Mouse (Mus musculus): ENCODE results near the gene Abcc6. TPM values are rescaled to one million over a fixed set of nuclear protein-coding genes. Genes with fewer than 3 reads are reported as not detected.
A peak's percentile ranks its signal among the peaks of the same experiment; 100 is the strongest.

Gene Abcc6
- polyA plus RNA-seq, 1 experiment from 2014 or later: 3.3 TPM

- WGBS: under 1% methylated on average over 37 of the region's 37 CpGs
- Histone ChIP-seq H3K4me1 (replicated peaks) (peaks cover 45% of the 10 kb centered on the region), H3K9me3 (no peaks in the 10 kb centered on the region), H3K4me3 (replicated peaks) (peak overlapping the region; percentile 38), H3K9ac (0 out of 2 replicates have a peak overlapping the region, but pooled peaks have one; percentile 15), H3K36me3 (no peaks in the 10 kb centered on the region), H3K27ac (peak overlapping the region; percentile 91), H3K4me2 (replicated peaks) (peak overlapping the region; percentile 59), H3K27me3 (replicated peaks) (no peaks in the 10 kb centered on the region)
- peak; percentile 92 for ATAC-seq
These were observed 107.0 kb downstream of the Abcc6 start for GRCm38 (mm10) chr7:45922928-45923761.

- Histone ChIP-seq H3K4me2 (replicated peaks) (peak overlapping the region; percentile 59; the same call in 1 of the 2 replicates), H3K27me3 (replicated peaks) (no peaks in the 10 kb centered on the region), H3K9ac (no peak overlapping the region), H3K4me1 (replicated peaks) (peaks cover 55% of the 10 kb centered on the region), H3K36me3 (no peaks in the 10 kb centered on the region; the same call in 1 of the 2 replicates), H3K27ac (peak overlapping the region; percentile 91), H3K9me3 (no peaks in the 10 kb centered on the region), H3K4me3 (replicated peaks) (no peak overlapping the region)
- no peak for ATAC-seq
- WGBS: 81% methylated on average over 12 of the region's 12 CpGs
These were observed 108.0 kb downstream of the Abcc6 start for GRCm38 (mm10) chr7:45921950-45922600.

GRCm38 (mm10) chr7:45921242-45921621 is 108.9 kb downstream of the Abcc6 start, which contains the start of gene Emp3:
Gene Emp3 (minus strand): TSS chr7:45921404.
- no peaks in the 10 kb centered on the region for H3K27me3 ChIP-seq (replicated peaks)
- 13% methylated on average over 9 of the region's 9 CpGs for WGBS
- peaks cover 62% of the 10 kb centered on the region for H3K4me1 ChIP-seq (replicated peaks)
- peak within 1 kb of the TSS; percentile 91 for H3K27ac ChIP-seq
- no peaks in the 10 kb centered on the region; the same call in 1 of the 2 replicates for H3K36me3 ChIP-seq
- H3K9me3 ChIP-seq: no peaks in the 10 kb centered on the region
- no peak for ATAC-seq
- peak within 1 kb of the TSS; percentile 40 for H3K4me3 ChIP-seq (replicated peaks)
- peak within 1 kb of the TSS; percentile 77 for H3K4me2 ChIP-seq (replicated peaks)
- H3K9ac ChIP-seq: peak within 1 kb of the TSS; percentile 59

- no peak for ATAC-seq
These were observed 109.4 kb downstream of the Abcc6 start for GRCm38 (mm10) chr7:45920583-45921241.

GRCm38 (mm10) chr7:45919761-45920160 is 110.3 kb downstream of the Abcc6 start:
- ATAC-seq: no peak
- peak overlapping the region; percentile 70; the same call in 1 of the 2 replicates for H3K27ac ChIP-seq
- no peaks in the 10 kb centered on the region; the same call in 1 of the 2 replicates for H3K36me3 ChIP-seq
- H3K4me1 ChIP-seq (replicated peaks): peaks cover 66% of the 10 kb centered on the region
- no peaks in the 10 kb centered on the region for H3K9me3 ChIP-seq
- peak overlapping the region; percentile 40 for H3K4me3 ChIP-seq (replicated peaks)
- peak overlapping the region; percentile 59; the same call in 1 of the 2 replicates for H3K9ac ChIP-seq
- H3K4me2 ChIP-seq (replicated peaks): peak overlapping the region; percentile 77
- H3K27me3 ChIP-seq (replicated peaks): no peaks in the 10 kb centered on the region
- 77% methylated on average over 4 of the region's 4 CpGs for WGBS

More at GRCm38 (mm10) chr7:45920583-45921241, 109.4 kb downstream of the Abcc6 start:
- peak overlapping the region; percentile 70 for H3K27ac ChIP-seq
- no peaks in the 10 kb centered on the region; the same call in 1 of the 2 replicates for H3K36me3 ChIP-seq
- H3K9ac ChIP-seq: peak overlapping the region; percentile 59
- peaks cover 66% of the 10 kb centered on the region for H3K4me1 ChIP-seq (replicated peaks)
- H3K4me3 ChIP-seq (replicated peaks): peak overlapping the region; percentile 40
- no peaks in the 10 kb centered on the region for H3K9me3 ChIP-seq
- no peaks in the 10 kb centered on the region for H3K27me3 ChIP-seq (replicated peaks)
- peak overlapping the region; percentile 77 for H3K4me2 ChIP-seq (replicated peaks)
- 21% methylated on average over 9 of the region's 9 CpGs for WGBS

- H3K4me1 ChIP-seq (replicated peaks): peaks cover 66% of the 10 kb centered on the region
- H3K27me3 ChIP-seq (replicated peaks): no peaks in the 10 kb centered on the region
- H3K36me3 ChIP-seq: no peaks in the 10 kb centered on the region; the same call in 1 of the 2 replicates
- H3K9me3 ChIP-seq: no peaks in the 10 kb centered on the region
- H3K27ac ChIP-seq: no peak overlapping the region
- no peak for ATAC-seq
- peak overlapping the region; percentile 40 for H3K4me3 ChIP-seq (replicated peaks)
- no peak overlapping the region for H3K9ac ChIP-seq
- WGBS: 69% methylated on average over 14 of the region's 14 CpGs
- H3K4me2 ChIP-seq (replicated peaks): peak overlapping the region; percentile 77
These were observed 110.9 kb downstream of the Abcc6 start for GRCm38 (mm10) chr7:45919083-45919671.

GRCm38 (mm10) chr7:45917926-45918325 is 112.2 kb downstream of the Abcc6 start:
- WGBS: 81% methylated on average over 15 of the region's 15 CpGs
- Histone ChIP-seq H3K4me3 (replicated peaks) (no peak overlapping the region), H3K36me3 (no peaks in the 10 kb centered on the region; the same call in 1 of the 2 replicates), H3K9me3 (no peaks in the 10 kb centered on the region), H3K27me3 (replicated peaks) (no peaks in the 10 kb centered on the region), H3K4me1 (replicated peaks) (peaks cover 61% of the 10 kb centered on the region), H3K27ac (peak overlapping the region; percentile 91), H3K9ac (0 out of 2 replicates have a peak overlapping the region, but pooled peaks have one; percentile 37), H3K4me2 (replicated peaks) (peak overlapping the region; percentile 57; the same call in 1 of the 2 replicates)
- no peak for ATAC-seq

Other genes starting within 250 kb of the Abcc6 start
- gene Lmtk3, start 246.6 kb downstream of the Abcc6 start, polyA plus RNA-seq (2015; fragmentation: Nextera tagmentation; extraction: Ambion mirVana): 0.43 and 0.90 TPM in 2 replicates
- 2.8 and 2.9 TPM in 2 replicates for gene Sult2b1, start 245.6 kb downstream of the Abcc6 start, polyA plus RNA-seq (2015; fragmentation: Nextera tagmentation; extraction: Ambion mirVana)
- gene Cyth2, start 215.7 kb downstream of the Abcc6 start, polyA plus RNA-seq (2015; fragmentation: Nextera tagmentation; extraction: Ambion mirVana): 89.0 and 92.0 TPM in 2 replicates
- gene Kcnj14, start 205.5 kb downstream of the Abcc6 start, polyA plus RNA-seq (2015; fragmentation: Nextera tagmentation; extraction: Ambion mirVana): 0.88 and 1.0 TPM in 2 replicates
- 67.1 and 71.3 TPM in 2 replicates for gene Grwd1, start 199.4 kb downstream of the Abcc6 start, polyA plus RNA-seq (2015; fragmentation: Nextera tagmentation; extraction: Ambion mirVana)
- 70.8 and 74.5 TPM in 2 replicates for gene Kdelr1, start 157.5 kb downstream of the Abcc6 start, polyA plus RNA-seq (2015; fragmentation: Nextera tagmentation; extraction: Ambion mirVana)
- 0.49 and 0.51 TPM in 2 replicates for gene Grin2d, start 151.9 kb downstream of the Abcc6 start, polyA plus RNA-seq (2015; fragmentation: Nextera tagmentation; extraction: Ambion mirVana)
- gene Syngr4, start 133.6 kb downstream of the Abcc6 start, polyA plus RNA-seq (2015; fragmentation: Nextera tagmentation; extraction: Ambion mirVana): 0.85 and 1.00 TPM in 2 replicates
- 5.8 and 7.0 TPM in 2 replicates for gene Tmem143, start 133.4 kb downstream of the Abcc6 start, polyA plus RNA-seq (2015; fragmentation: Nextera tagmentation; extraction: Ambion mirVana)
- 141 and 168 TPM in 2 replicates for gene Emp3, start 108.9 kb downstream of the Abcc6 start, polyA plus RNA-seq (2015; fragmentation: Nextera tagmentation; extraction: Ambion mirVana)
- 4.3 and 4.5 TPM in 2 replicates for gene Ccdc114, start 106.2 kb downstream of the Abcc6 start, polyA plus RNA-seq (2015; fragmentation: Nextera tagmentation; extraction: Ambion mirVana)
- 80.4 and 84.7 TPM in 2 replicates for gene Nomo1, start 3.4 kb upstream of the Abcc6 start, polyA plus RNA-seq (2015; fragmentation: Nextera tagmentation; extraction: Ambion mirVana)
- 0.77 and 0.91 TPM in 2 replicates for gene Kcnj11, start 70.5 kb upstream of the Abcc6 start, polyA plus RNA-seq (2015; fragmentation: Nextera tagmentation; extraction: Ambion mirVana)
- gene Abcc8, start 149.7 kb upstream of the Abcc6 start, polyA plus RNA-seq (2015; fragmentation: Nextera tagmentation; extraction: Ambion mirVana): 7.6 and 8.1 TPM in 2 replicates
- 64.2 and 66.5 TPM in 2 replicates for gene Ush1c, start 208.2 kb upstream of the Abcc6 start, polyA plus RNA-seq (2015; fragmentation: Nextera tagmentation; extraction: Ambion mirVana)
- gene Otog, start 210.7 kb upstream of the Abcc6 start, polyA plus RNA-seq (2015; fragmentation: Nextera tagmentation; extraction: Ambion mirVana): 0.08 TPM in 2 replicates